Mouse (Mus musculus) heart, embryonic 10.5 days (tissue): ENCODE data around the gene Chil4. TPM values are rescaled to one million over a fixed set of nuclear protein-coding genes. Genes with fewer than 3 reads are reported as not detected.
"Not testable (repeated sequence)": the region's sequence is repeated elsewhere in the genome, so short reads cannot be mapped to it uniquely, and the experiment has no call there.

Source experiments
- DNase-seq: peaks from one replicate; pipeline ENCODE4 v3.0.0-alpha.2; 2017; ENCODE audit warnings: low spot score
- H3K27ac ChIP-seq: fragments of 300-500 bp; sonication (generic); 2 replicates; pipeline ENCODE4 v1.5.1; 2016; ENCODE audit warnings: mild to moderate bottlenecking
- H3K27me3 ChIP-seq: fragments of 300-500 bp; sonication (generic); 2 replicates; pipeline ENCODE4 v1.6.1; 2016; ENCODE audit warnings: mild to moderate bottlenecking; ENCODE audit not compliant: poor library complexity, insufficient read depth, severe bottlenecking
- H3K36me3 ChIP-seq: fragments of 300-500 bp; sonication (generic); 2 replicates; pipeline ENCODE4 v1.6.1; 2016; ENCODE audit warnings: mild to moderate bottlenecking, moderate library complexity
- H3K4me1 ChIP-seq: fragments of 300-500 bp; sonication (generic); 2 replicates; pipeline ENCODE4 v1.6.1; 2016; ENCODE audit warnings: mild to moderate bottlenecking
- H3K4me3 ChIP-seq: fragments of 300-500 bp; sonication (generic); 2 replicates; pipeline ENCODE4 v1.5.1; 2016; ENCODE audit warnings: mild to moderate bottlenecking, moderate library complexity
- H3K9me3 ChIP-seq: fragments of 300-500 bp; sonication (generic); 2 replicates; pipeline ENCODE4 v1.6.1; 2016; ENCODE audit warnings: mild to moderate bottlenecking, moderate library complexity
- WGBS: fragments of 180-500 bp; shearing (Covaris S2); methylation state at CpG from one replicate; pipeline ENCODE4 v1.1.7; 2016; 5-methylcytosine and 5-hydroxymethylcytosine counted together
- polyA plus RNA-seq: library from polyadenylated mRNA; unstranded; fragments of >200 nt; fragmentation: Nextera tagmentation; extraction: Ambion mirVana; gene quantifications from 2 replicates; pipeline ENCODE4 v1.2.1, GENCODE M21; 2016

The Chil4 gene
- polyA plus RNA-seq, 1 experiment from 2014 or later = not detected

GRCm38 (mm10) chr3:106197246-106197645 is 22.1 kb downstream of the Chil4 start:
- H3K9me3 ChIP-seq = peaks cover 36% of the 10 kb centered on the region
- H3K36me3 ChIP-seq, DNase-seq, H3K4me1 ChIP-seq, H3K4me3 ChIP-seq, H3K27ac ChIP-seq, H3K27me3 ChIP-seq: not testable (repeated sequence)
- 66% methylated on average over 2 of the region's 2 CpGs for WGBS

GRCm38 (mm10) chr3:106196276-106196675 is 23.0 kb downstream of the Chil4 start:
- Histone ChIP-seq H3K27me3 (no peaks in the 10 kb centered on the region), H3K4me3 (no peak overlapping the region), H3K9me3 (peaks cover 36% of the 10 kb centered on the region), H3K36me3 (no peaks in the 10 kb centered on the region), H3K4me1 (no peaks in the 10 kb centered on the region), H3K27ac (no peak overlapping the region)
- no peak for DNase-seq

- DNase-seq = no peak
- 85% methylated on average over 12 of the region's 12 CpGs for WGBS
- peaks cover 36% of the 10 kb centered on the region for H3K9me3 ChIP-seq
- H3K4me3 ChIP-seq = no peak overlapping the region
- no peaks in the 10 kb centered on the region for H3K36me3 ChIP-seq
- H3K27me3 ChIP-seq = no peaks in the 10 kb centered on the region
- H3K27ac ChIP-seq = no peak overlapping the region
- H3K4me1 ChIP-seq = no peaks in the 10 kb centered on the region
Measured at GRCm38 (mm10) chr3:106195486-106195885, 23.8 kb downstream of the Chil4 start.

GRCm38 (mm10) chr3:106187991-106188390 is 31.3 kb downstream of the Chil4 start:
- H3K4me1 ChIP-seq = no peaks in the 10 kb centered on the region
- WGBS = 66% methylated on average over 2 of the region's 2 CpGs
- no peak overlapping the region for H3K27ac ChIP-seq
- peaks cover 30% of the 10 kb centered on the region for H3K9me3 ChIP-seq
- H3K4me3 ChIP-seq = no peak overlapping the region
- no peaks in the 10 kb centered on the region for H3K36me3 ChIP-seq
- no peaks in the 10 kb centered on the region for H3K27me3 ChIP-seq
- no peak for DNase-seq

GRCm38 (mm10) chr3:106177509-106178189 is 41.7 kb downstream of the Chil4 start:
- no peak overlapping the region for H3K27ac ChIP-seq
- no peaks in the 10 kb centered on the region for H3K4me1 ChIP-seq
- no peak for DNase-seq
- H3K27me3 ChIP-seq = no peaks in the 10 kb centered on the region
- 82% methylated on average over 13 of the region's 13 CpGs for WGBS
- no peaks in the 10 kb centered on the region for H3K36me3 ChIP-seq
- H3K9me3 ChIP-seq = peaks cover 18% of the 10 kb centered on the region
- H3K4me3 ChIP-seq = no peak overlapping the region

GRCm38 (mm10) chr3:106174971-106175370 is 44.3 kb downstream of the Chil4 start:
- DNase-seq, H3K9me3 ChIP-seq, H3K27ac ChIP-seq, H3K4me3 ChIP-seq, H3K36me3 ChIP-seq, H3K4me1 ChIP-seq, H3K27me3 ChIP-seq: not testable (repeated sequence)
- 60% methylated on average over 2 of the region's 2 CpGs for WGBS

GRCm38 (mm10) chr3:106172506-106172905 is 46.8 kb downstream of the Chil4 start:
- not testable (repeated sequence) for H3K4me3 ChIP-seq, H3K9me3 ChIP-seq, H3K36me3 ChIP-seq, H3K27ac ChIP-seq, DNase-seq, H3K27me3 ChIP-seq, H3K4me1 ChIP-seq
- 65% methylated on average over 2 of the region's 2 CpGs for WGBS

GRCm38 (mm10) chr3:106171135-106171731 is 48.1 kb downstream of the Chil4 start:
- DNase-seq = no peak
- WGBS = 75% methylated on average over 1 of the region's 1 CpGs
- Histone ChIP-seq H3K27me3 (no peaks in the 10 kb centered on the region), H3K4me3 (no peak overlapping the region), H3K9me3 (no peaks in the 10 kb centered on the region), H3K27ac (no peak overlapping the region), H3K4me1 (no peaks in the 10 kb centered on the region), H3K36me3 (no peaks in the 10 kb centered on the region)

- Histone ChIP-seq H3K9me3 (no peaks in the 10 kb centered on the region), H3K4me3 (no peak overlapping the region), H3K36me3 (no peaks in the 10 kb centered on the region), H3K27me3 (no peaks in the 10 kb centered on the region), H3K27ac (no peak overlapping the region), H3K4me1 (no peaks in the 10 kb centered on the region)
- no peak for DNase-seq
- WGBS = 38% methylated on average over 1 of the region's 1 CpGs
Measured at GRCm38 (mm10) chr3:106170522-106171053, 48.7 kb downstream of the Chil4 start.

- H3K9me3 ChIP-seq = no peaks in the 10 kb centered on the region
- H3K36me3 ChIP-seq = no peaks in the 10 kb centered on the region
- H3K27me3 ChIP-seq = no peaks in the 10 kb centered on the region
- no peak within 1 kb of the TSS for H3K27ac ChIP-seq
- 69% methylated on average over 3 of the region's 3 CpGs for WGBS
- H3K4me3 ChIP-seq = no peak within 1 kb of the TSS
- H3K4me1 ChIP-seq = no peaks in the 10 kb centered on the region
- DNase-seq = no peak
Measured at GRCm38 (mm10) chr3:106167464-106167863, 51.8 kb downstream of the Chil4 start, which contains the start of gene Chil3. Gene Chil3, minus strand, starts transcription at chr3:106167564.

GRCm38 (mm10) chr3:106154413-106154812 is 64.9 kb downstream of the Chil4 start:
- 76% methylated on average over 2 of the region's 2 CpGs for WGBS
- DNase-seq = no peak
- H3K27ac ChIP-seq = no peak overlapping the region
- no peak overlapping the region for H3K4me3 ChIP-seq
- H3K4me1 ChIP-seq = no peaks in the 10 kb centered on the region
- H3K9me3 ChIP-seq = peaks cover 12% of the 10 kb centered on the region; the same call in 1 of the 2 replicates
- H3K36me3 ChIP-seq = no peaks in the 10 kb centered on the region
- no peaks in the 10 kb centered on the region for H3K27me3 ChIP-seq
